Mouse (Mus musculus) MEL (cell line): ENCODE measurements around the gene Gsg1l.

Source experiments
- EP300 ChIP-seq, 2 experiments: IDR thresholded peaks; 2 replicates each; pipeline ENCODE4 v1.6.1; 2011; ENCODE audit warnings: improper control_type of control experiment in 2 of 2, low read length in 2 of 2, low read depth in 1 of 2, mild to moderate bottlenecking in 1 of 2
- HCFC1 ChIP-seq: IDR thresholded peaks from 2 replicates; pipeline ENCODE4 v1.6.1; 2012; ENCODE audit warnings: low read depth, mild to moderate bottlenecking, inconsistent platforms, low read length, improper control_type of control experiment, moderate library complexity
- MAFK ChIP-seq: IDR thresholded peaks from 2 replicates; pipeline ENCODE4 v1.6.1; 2011; ENCODE audit warnings: low read depth, mild to moderate bottlenecking, low read length, improper control_type of control experiment, borderline replicate concordance
- MAZ ChIP-seq: IDR thresholded peaks from 2 replicates; pipeline ENCODE4 v1.6.1; 2012; ENCODE audit warnings: low read depth, mild to moderate bottlenecking, inconsistent platforms, low read length, improper control_type of control experiment
- MEF2A ChIP-seq: IDR thresholded peaks from 2 replicates; pipeline ENCODE4 v1.6.1; 2014; ENCODE audit warnings: low read depth, mild to moderate bottlenecking, inconsistent platforms, low read length, improper control_type of control experiment; ENCODE audit not compliant: poor library complexity, insufficient replicate concordance, severe bottlenecking; ENCODE audit errors: extremely low read depth
- MYC ChIP-seq: IDR thresholded peaks from 2 replicates; pipeline ENCODE4 v1.6.1; 2011; ENCODE audit warnings: low read depth, mild to moderate bottlenecking, low read length, improper control_type of control experiment, moderate library complexity
- POLR2A ChIP-seq, 2 experiments: IDR thresholded peaks; 2 replicates each; pipeline ENCODE4 v1.6.1; 2011 to 2012; ENCODE audit warnings: low read length in 2 of 2, mild to moderate bottlenecking in 2 of 2, control low read depth in 1 of 2, improper control_type of control experiment in 1 of 2, low read depth in 1 of 2, moderate library complexity in 1 of 2; ENCODE audit not compliant: control insufficient read depth in 1 of 2, insufficient read depth in 1 of 2, poor library complexity in 1 of 2
- POLR2AphosphoS2 ChIP-seq: IDR thresholded peaks from 2 replicates; pipeline ENCODE4 v1.6.1; 2011; ENCODE audit warnings: low read length, improper control_type of control experiment
- SIN3A ChIP-seq: IDR thresholded peaks from 2 replicates; pipeline ENCODE4 v1.6.1; 2012; ENCODE audit warnings: low read length, improper control_type of control experiment, inconsistent platforms
- ZNF384 ChIP-seq: IDR thresholded peaks from 2 replicates; pipeline ENCODE4 v1.6.1; 2012; ENCODE audit warnings: low read depth, mild to moderate bottlenecking, inconsistent platforms, low read length, improper control_type of control experiment

- TF ChIP-seq EP300 (IDR thresholded peaks at IDR 0.05; ENCODE audit: low read depth in 1 of 2, low read length in 2 of 2) = no peak
- no peak for TF ChIP-seq ZNF384
- TF ChIP-seq POLR2A (IDR thresholded peaks at IDR 0.05; ENCODE audit: control insufficient read depth in 1 of 2, insufficient read depth in 1 of 2, low read depth in 1 of 2, low read length in 2 of 2, poor library complexity in 1 of 2) = no peak
- TF ChIP-seq SIN3A = no peak
- no peak for TF ChIP-seq MYC
- TF ChIP-seq MAZ = no peak
- no peak for TF ChIP-seq MEF2A
- no peak for TF ChIP-seq MAFK
- TF ChIP-seq HCFC1 = no peak
- no peak for TF ChIP-seq POLR2AphosphoS2
Observed at GRCm38 (mm10) chr7:125958856-125959255, 123.4 kb downstream of the Gsg1l start.
